Mouse (Mus musculus): ENCODE results near the gene Wdr66. TPM values are rescaled to one million over a fixed set of nuclear protein-coding genes. Genes with fewer than 3 reads are reported as not detected.

Gene Wdr66
- total and polyA plus RNA-seq, 3 experiments, result 1.4 to 3.6 TPM; not detected in 1

DNA sequence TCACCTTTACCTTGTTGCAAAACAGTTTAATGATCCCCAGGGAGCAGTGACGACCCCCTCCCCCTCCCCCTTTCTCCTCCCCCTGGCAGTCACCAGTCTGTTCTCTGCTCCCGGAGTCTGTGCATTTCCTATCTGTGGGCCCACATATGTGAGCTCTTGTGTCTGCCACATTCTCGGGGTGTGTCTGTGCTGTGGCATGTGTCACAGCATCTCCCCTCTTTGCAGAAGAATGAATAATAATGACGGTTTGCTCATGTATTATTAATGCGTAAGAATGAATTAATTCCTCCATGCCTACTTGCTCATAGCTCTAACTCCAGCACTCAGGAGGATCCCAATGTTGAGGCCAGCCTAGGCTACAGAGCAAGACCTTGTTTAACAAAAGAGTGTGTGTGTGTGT, 21.0 kb downstream of the Wdr66 start:
- Histone ChIP-seq H3K9me3 (replicated peaks; ENCODE audit: insufficient read depth, low read length) (no peaks in the 10 kb centered on the region), H3K4me1 (ENCODE audit: control insufficient read depth in 1 of 2, insufficient read depth in 2 of 2, low read length in 2 of 2) (no peaks in the 10 kb centered on the region; a peak in 1 of 4 replicates), H3K27me3 (ENCODE audit: control insufficient read depth in 1 of 2, insufficient read depth in 2 of 2, low read length in 2 of 2) (no peaks in the 10 kb centered on the region), H3K27ac (ENCODE audit: control insufficient read depth, low read depth, low read length) (no peak overlapping the region), H3K79me2 (ENCODE audit: control insufficient read depth, insufficient read depth, low read length, poor library complexity) (no peaks in the 10 kb centered on the region), H3K4me3 (ENCODE audit: control insufficient read depth in 1 of 2, insufficient read depth in 1 of 2, low read depth in 2 of 2, low read length in 2 of 2) (no peak overlapping the region), H3K36me3 (ENCODE audit: control insufficient read depth in 1 of 2, insufficient read depth in 2 of 2, low read length in 2 of 2) (no peaks in the 10 kb centered on the region; a peak in 1 of 4 replicates), H3K9ac (ENCODE audit: control insufficient read depth, low read depth, low read length, poor library complexity, severe bottlenecking) (no peak overlapping the region)
- no peak for TF ChIP-seq CHD2 (IDR thresholded peaks at IDR 0.05; ENCODE audit: low read length)
- no peak for TF ChIP-seq RAD21 (IDR thresholded peaks at IDR 0.05; ENCODE audit: low read depth, low read length)
- TF ChIP-seq CHD1 (IDR thresholded peaks at IDR 0.05; ENCODE audit: low read depth, low read length), result no peak
- TF ChIP-seq MEF2A (IDR thresholded peaks at IDR 0.05; ENCODE audit: extremely low read depth, insufficient replicate concordance, low read depth, low read length, poor library complexity, severe bottlenecking), result no peak
- no peak for TF ChIP-seq SIN3A (IDR thresholded peaks at IDR 0.05; ENCODE audit: low read length)
- no peak for TF ChIP-seq MAX (IDR thresholded peaks at IDR 0.05; ENCODE audit: low read length)
- no peak for DNase-seq (ENCODE audit: low read depth, low spot score)

DNA sequence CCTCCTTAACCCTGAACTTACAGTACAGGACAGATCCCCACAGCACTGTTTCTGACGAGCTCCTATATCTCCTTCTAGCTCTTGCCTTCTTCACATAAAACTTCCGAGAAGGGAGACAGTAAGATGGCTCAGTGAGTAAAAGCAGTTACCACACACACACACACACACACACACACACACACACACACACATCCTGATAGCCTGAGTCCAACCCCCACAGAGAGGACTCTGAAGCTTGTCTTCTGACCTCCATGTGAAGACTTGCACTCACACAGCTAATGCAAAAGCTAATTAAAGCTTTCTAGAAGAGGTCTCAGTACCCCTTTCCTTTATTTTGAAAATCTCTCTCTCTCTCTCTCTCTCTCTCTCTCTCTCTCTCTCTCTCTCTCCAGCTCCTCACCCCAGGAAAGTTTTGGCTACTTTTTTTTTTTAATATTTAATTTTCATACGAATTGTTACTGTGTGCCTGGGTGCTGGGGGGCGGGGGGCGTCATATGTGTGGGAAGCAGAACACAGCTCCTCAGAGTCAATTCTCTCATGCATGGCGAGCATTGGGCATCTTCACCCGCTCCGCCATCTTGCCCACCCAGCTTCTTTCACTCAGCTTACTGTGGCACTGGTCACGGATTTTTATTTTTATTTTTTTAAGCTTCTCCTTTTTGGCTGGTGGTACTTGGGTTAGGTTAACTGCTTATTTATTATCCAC, 24.9 kb downstream of the Wdr66 start:
- no peaks in the 10 kb centered on the region; a peak in 1 of 4 replicates for H3K4me1 ChIP-seq (ENCODE audit: control insufficient read depth in 1 of 2, insufficient read depth in 2 of 2, low read length in 2 of 2)
- no peaks in the 10 kb centered on the region for H3K79me2 ChIP-seq (ENCODE audit: control insufficient read depth, insufficient read depth, low read length, poor library complexity)
- H3K4me3 ChIP-seq (ENCODE audit: control insufficient read depth in 1 of 2, insufficient read depth in 1 of 2, low read depth in 2 of 2, low read length in 2 of 2), result no peak overlapping the region
- DNase-seq (ENCODE audit: low read depth, low spot score), result no peak
- no peak overlapping the region for H3K27ac ChIP-seq (ENCODE audit: control insufficient read depth, low read depth, low read length)
- TF ChIP-seq CHD1 (IDR thresholded peaks at IDR 0.05; ENCODE audit: low read depth, low read length) (no peak), NRF1 (IDR thresholded peaks at IDR 0.05; ENCODE audit: insufficient read depth, low read depth, low read length, poor library complexity, severe bottlenecking) (no peak), MYC (IDR thresholded peaks at IDR 0.05; ENCODE audit: low read depth, low read length) (no peak), HCFC1 (IDR thresholded peaks at IDR 0.05; ENCODE audit: low read depth, low read length) (no peak), MEF2A (IDR thresholded peaks at IDR 0.05; ENCODE audit: extremely low read depth, insufficient replicate concordance, low read depth, low read length, poor library complexity, severe bottlenecking) (no peak), USF2 (IDR thresholded peaks at IDR 0.05; ENCODE audit: borderline replicate concordance in 1 of 2, insufficient read depth in 1 of 2, low read depth in 1 of 2, low read length in 2 of 2) (no peak), ZNF384 (IDR thresholded peaks at IDR 0.05; ENCODE audit: low read depth, low read length) (no peak), SIN3A (IDR thresholded peaks at IDR 0.05; ENCODE audit: low read length) (no peak), TBP (IDR thresholded peaks at IDR 0.05; ENCODE audit: low read depth, low read length) (no peak), ZC3H11A (IDR thresholded peaks at IDR 0.05; ENCODE audit: low read depth, low read length) (no peak), ZKSCAN1 (IDR thresholded peaks at IDR 0.05; ENCODE audit: low read depth, low read length) (no peak), MAFK (IDR thresholded peaks at IDR 0.05; ENCODE audit: borderline replicate concordance, low read depth, low read length) (no peak), USF1 (IDR thresholded peaks at IDR 0.05; ENCODE audit: low read depth, low read length) (no peak), RCOR1 (IDR thresholded peaks at IDR 0.05; ENCODE audit: low read depth, low read length) (no peak), GABPA (IDR thresholded peaks at IDR 0.05; ENCODE audit: low read depth, low read length) (no peak), CHD2 (IDR thresholded peaks at IDR 0.05; ENCODE audit: low read length) (no peak), GATA1 (IDR thresholded peaks at IDR 0.05; ENCODE audit: low read depth, low read length) (no peak), SMC3 (IDR thresholded peaks at IDR 0.05; ENCODE audit: low read depth, low read length) (no peak)
- H3K27me3 ChIP-seq (ENCODE audit: control insufficient read depth in 1 of 2, insufficient read depth in 2 of 2, low read length in 2 of 2), result no peaks in the 10 kb centered on the region
- H3K36me3 ChIP-seq (ENCODE audit: control insufficient read depth in 1 of 2, insufficient read depth in 2 of 2, low read length in 2 of 2), result no peaks in the 10 kb centered on the region; a peak in 1 of 4 replicates
- no peak overlapping the region for H3K9ac ChIP-seq (ENCODE audit: control insufficient read depth, low read depth, low read length, poor library complexity, severe bottlenecking)
- H3K9me3 ChIP-seq (replicated peaks; ENCODE audit: insufficient read depth, low read length), result no peaks in the 10 kb centered on the region
